Mouse (Mus musculus) MEL (cell line): ENCODE measurements around the gene St6gal1. TPM values are rescaled to one million over a fixed set of nuclear protein-coding genes. Genes with fewer than 3 reads are reported as not detected.

ENCODE experiments used
- DNase-seq: peaks from one replicate; pipeline ENCODE4 v3.0.0; 2011; ENCODE audit warnings: low read depth, low spot score
- H3K27ac ChIP-seq: 2 replicates; pipeline ENCODE4 v1.5.1; 2012; ENCODE audit warnings: low read depth, mild to moderate bottlenecking, control low read depth, low read length, moderate library complexity; ENCODE audit not compliant: control insufficient read depth
- H3K27me3 ChIP-seq, 2 experiments: fragments of 150-350 bp in 1 of 2; sonication (generic) in 1 of 2; 2 replicates each; pipeline ENCODE4 v1.6.1; 2012; ENCODE audit warnings: low read length in 2 of 2, mild to moderate bottlenecking in 2 of 2, improper control_type of control experiment in 1 of 2, moderate library complexity in 1 of 2; ENCODE audit not compliant: insufficient read depth in 2 of 2, control insufficient read depth in 1 of 2
- H3K36me3 ChIP-seq, 2 experiments: 2 replicates each; pipeline ENCODE4 v1.6.1; 2012 to 2014; ENCODE audit warnings: low read length in 2 of 2, improper control_type of control experiment in 1 of 2, inconsistent platforms in 1 of 2, mild to moderate bottlenecking in 1 of 2; ENCODE audit not compliant: insufficient read depth in 2 of 2, control insufficient read depth in 1 of 2
- H3K4me1 ChIP-seq, 2 experiments: fragments of 150-350 bp in 1 of 2; sonication (generic) in 1 of 2; 2 replicates each; pipeline ENCODE4 v1.6.1; 2012; ENCODE audit warnings: low read length in 2 of 2, improper control_type of control experiment in 1 of 2, mild to moderate bottlenecking in 1 of 2; ENCODE audit not compliant: insufficient read depth in 2 of 2, control insufficient read depth in 1 of 2
- H3K4me3 ChIP-seq, 2 experiments: fragments of 150-350 bp in 1 of 2; sonication (generic) in 1 of 2; 2 replicates each; pipeline ENCODE4 v1.5.1; 2012; ENCODE audit warnings: low read depth in 2 of 2, low read length in 2 of 2, mild to moderate bottlenecking in 2 of 2, moderate library complexity in 2 of 2, control low read depth in 1 of 2, improper control_type of control experiment in 1 of 2; ENCODE audit not compliant: control insufficient read depth in 1 of 2, insufficient read depth in 1 of 2
- H3K79me2 ChIP-seq: 2 replicates; pipeline ENCODE4 v1.6.1; 2012; ENCODE audit warnings: mild to moderate bottlenecking, low read length, moderate library complexity; ENCODE audit not compliant: control insufficient read depth, poor library complexity, insufficient read depth
- H3K9ac ChIP-seq: 2 replicates; pipeline ENCODE4 v1.6.1; 2012; ENCODE audit warnings: low read depth, mild to moderate bottlenecking, control low read depth, low read length, moderate library complexity; ENCODE audit not compliant: control insufficient read depth, poor library complexity, severe bottlenecking
- H3K9me3 ChIP-seq: fragments of 150-350 bp; sonication (generic); replicated peaks from 2 replicates; pipeline ENCODE4 v1.6.1; 2012; ENCODE audit warnings: mild to moderate bottlenecking, low read length, improper control_type of control experiment, moderate library complexity; ENCODE audit not compliant: insufficient read depth
- CHD1 ChIP-seq: IDR thresholded peaks from 2 replicates; pipeline ENCODE4 v1.6.1; 2012; ENCODE audit warnings: low read depth, mild to moderate bottlenecking, inconsistent platforms, low read length, improper control_type of control experiment
- CTCF ChIP-seq, 3 experiments: IDR thresholded peaks in 2 of 3; conservative IDR thresholded peaks in 1 of 3; 2 replicates each; pipeline ENCODE4 v1.5.1; 2011 to 2012; ENCODE audit warnings: low read length in 3 of 3, low read depth in 2 of 3, mild to moderate bottlenecking in 2 of 3, improper control_type of control experiment in 1 of 3, inconsistent platforms in 1 of 3, mixed read lengths in 1 of 3, moderate library complexity in 1 of 3; ENCODE audit not compliant: control insufficient read depth in 1 of 3, insufficient read depth in 1 of 3, poor library complexity in 1 of 3, severe bottlenecking in 1 of 3
- E2F4 ChIP-seq: IDR thresholded peaks from 2 replicates; pipeline ENCODE4 v1.6.1; 2011; ENCODE audit warnings: low read depth, low read length, improper control_type of control experiment, borderline replicate concordance
- EP300 ChIP-seq, 2 experiments: IDR thresholded peaks; 2 replicates each; pipeline ENCODE4 v1.6.1; 2011; ENCODE audit warnings: improper control_type of control experiment in 2 of 2, low read length in 2 of 2, low read depth in 1 of 2, mild to moderate bottlenecking in 1 of 2
- ETS1 ChIP-seq: IDR thresholded peaks from 2 replicates; pipeline ENCODE4 v1.6.1; 2012; ENCODE audit warnings: low read depth, mild to moderate bottlenecking, inconsistent platforms, low read length, improper control_type of control experiment, moderate library complexity
- GABPA ChIP-seq: IDR thresholded peaks from 2 replicates; pipeline ENCODE4 v1.6.1; 2012; ENCODE audit warnings: low read depth, mild to moderate bottlenecking, inconsistent platforms, low read length, improper control_type of control experiment, moderate library complexity
- GATA1 ChIP-seq: IDR thresholded peaks from 2 replicates; pipeline ENCODE4 v1.6.1; 2011; ENCODE audit warnings: low read depth, low read length, improper control_type of control experiment
- JUND ChIP-seq: IDR thresholded peaks from 2 replicates; pipeline ENCODE4 v1.6.1; 2011; ENCODE audit warnings: low read depth, mild to moderate bottlenecking, improper control_type of control experiment, low read length
- KAT2A ChIP-seq: conservative IDR thresholded peaks from 2 replicates; pipeline ENCODE4 v1.6.1; 2012; ENCODE audit warnings: low read depth, low read length, improper control_type of control experiment, inconsistent platforms
- MAX ChIP-seq: IDR thresholded peaks from 2 replicates; pipeline ENCODE4 v1.6.1; 2011; ENCODE audit warnings: low read length, improper control_type of control experiment
- MEF2A ChIP-seq: IDR thresholded peaks from 2 replicates; pipeline ENCODE4 v1.6.1; 2014; ENCODE audit warnings: low read depth, mild to moderate bottlenecking, inconsistent platforms, low read length, improper control_type of control experiment; ENCODE audit not compliant: poor library complexity, insufficient replicate concordance, severe bottlenecking; ENCODE audit errors: extremely low read depth
- NRF1 ChIP-seq: IDR thresholded peaks from 2 replicates; pipeline ENCODE4 v1.6.1; 2014; ENCODE audit warnings: low read depth, mild to moderate bottlenecking, inconsistent platforms, low read length, improper control_type of control experiment, moderate library complexity; ENCODE audit not compliant: poor library complexity, insufficient read depth, severe bottlenecking
- POLR2AphosphoS5 ChIP-seq: IDR thresholded peaks from 2 replicates; pipeline ENCODE4 v1.6.1; 2012; ENCODE audit warnings: low read depth, borderline replicate concordance, mild to moderate bottlenecking, inconsistent platforms, low read length, moderate library complexity, mixed read lengths
- RAD21 ChIP-seq: IDR thresholded peaks from 2 replicates; pipeline ENCODE4 v1.6.1; 2011; ENCODE audit warnings: mild to moderate bottlenecking, low read depth, low read length, improper control_type of control experiment
- TAL1 ChIP-seq: IDR thresholded peaks from 2 replicates; pipeline ENCODE4 v1.6.1; 2012; ENCODE audit warnings: mild to moderate bottlenecking, inconsistent platforms, low read length, moderate library complexity, mixed read lengths
- UBTF ChIP-seq: IDR thresholded peaks from 2 replicates; pipeline ENCODE4 v1.6.1; 2012; ENCODE audit warnings: low read depth, mild to moderate bottlenecking, inconsistent platforms, low read length, improper control_type of control experiment, moderate library complexity, borderline replicate concordance; ENCODE audit not compliant: insufficient read depth
- polyA plus RNA-seq, 2 experiments: library from polyadenylated mRNA; stranded (reverse) in 1 of 2; unstranded in 1 of 2; fragments of >175 nt in 1 of 2; fragments of >200 nt in 1 of 2; gene quantifications; 2 replicates each; pipeline versions ENCODE4 v1.2.1 to v1.2.4; 2012; ENCODE audit warnings: low replicate concordance in 2 of 2, low read depth in 1 of 2; ENCODE audit not compliant: insufficient read length in 2 of 2, insufficient read depth in 1 of 2, missing spikeins in 1 of 2
- total RNA-seq: library from RNA; depleted of rRNA; stranded (reverse); fragments of 300-350 nt; gene quantifications from 2 replicates; pipeline ENCODE4 v1.2.3, GENCODE M21; 2012

St6gal1 gene
- total and polyA plus RNA-seq, 3 experiments: not detected

DNA sequence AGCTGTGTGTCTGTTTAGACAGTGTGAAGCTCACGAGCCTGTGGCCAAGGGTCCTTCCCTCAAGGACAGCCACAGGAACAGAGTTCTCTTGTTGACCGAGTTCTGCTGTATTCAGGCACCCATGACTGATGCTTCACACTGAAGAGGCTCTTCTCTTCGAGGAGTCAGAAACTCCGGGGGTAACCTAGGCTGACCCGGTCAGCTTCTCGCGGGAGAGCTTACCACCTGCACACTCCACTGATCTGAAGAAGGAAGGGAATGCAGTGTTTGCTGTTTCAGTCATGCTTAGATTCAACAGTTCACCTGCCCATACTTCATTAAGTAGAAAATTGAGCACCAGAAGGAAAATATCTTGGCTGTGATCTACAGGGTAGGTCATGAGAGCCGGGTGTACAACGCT lies 8.2 kb upstream of the St6gal1 start:
- Histone ChIP-seq H3K4me3 (no peak overlapping the region), H3K27me3 (no peaks in the 10 kb centered on the region), H3K79me2 (no peaks in the 10 kb centered on the region), H3K9ac (no peak overlapping the region), H3K9me3 (no peaks in the 10 kb centered on the region), H3K27ac (no peak overlapping the region), H3K4me1 (no peaks in the 10 kb centered on the region), H3K36me3 (no peaks in the 10 kb centered on the region)
- no peak for DNase-seq
- TF ChIP-seq GABPA: no peak

DNA sequence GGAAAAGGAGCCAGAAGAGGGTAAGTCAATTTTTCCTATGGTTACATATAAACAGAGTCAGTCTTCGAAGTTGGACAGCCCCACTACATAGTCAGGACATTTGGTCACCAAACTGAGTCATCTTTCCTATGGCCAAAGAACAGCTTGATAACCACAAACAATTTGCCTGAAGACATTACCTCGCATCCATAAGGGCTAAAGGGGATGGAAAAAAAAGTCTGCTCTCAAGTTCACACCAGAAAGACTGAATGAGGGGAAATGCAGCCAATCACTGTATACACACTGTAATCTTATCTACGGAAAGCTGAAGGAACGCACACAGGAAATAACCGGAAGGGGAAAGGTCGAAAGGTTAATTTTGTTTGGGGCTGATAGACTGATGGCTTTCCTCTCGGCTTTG lies 6.2 kb upstream of the St6gal1 start:
- Histone ChIP-seq H3K27me3 (no peaks in the 10 kb centered on the region), H3K36me3 (no peaks in the 10 kb centered on the region), H3K9ac (no peak overlapping the region), H3K27ac (no peak overlapping the region), H3K9me3 (no peaks in the 10 kb centered on the region), H3K4me1 (no peaks in the 10 kb centered on the region), H3K79me2 (no peaks in the 10 kb centered on the region), H3K4me3 (no peak overlapping the region)
- TF ChIP-seq KAT2A (no peak), UBTF (no peak), JUND (no peak), CTCF (IDR thresholded peaks at IDR 0.05 in 2 of 3, conservative IDR thresholded peaks at IDR 0.05 in 1 of 3; ENCODE audit: control insufficient read depth in 1 of 3, insufficient read depth in 1 of 3, low read depth in 2 of 3, low read length in 3 of 3, poor library complexity in 1 of 3, severe bottlenecking in 1 of 3) (no peak), EP300 (IDR thresholded peaks at IDR 0.05; ENCODE audit: low read depth in 1 of 2, low read length in 2 of 2) (no peak), TAL1 (no peak), MAX (no peak), MEF2A (no peak), CHD1 (no peak), GATA1 (no peak), RAD21 (no peak), POLR2AphosphoS5 (no peak), NRF1 (no peak), ETS1 (no peak), E2F4 (no peak)
- DNase-seq: no peak
